Mouse (Mus musculus) kidney, adult 2 months (tissue): ENCODE data around the gene Rasal1. TPM values are rescaled to one million over a fixed set of nuclear protein-coding genes. Genes with fewer than 3 reads are reported as not detected.

ENCODE experiments used
- DNase-seq: peaks from one replicate; pipeline ENCODE4 v3.0.0; 2021
- H3K27ac ChIP-seq: fragments of 200-500 bp; 2 replicates; pipeline ENCODE4 v1.5.1; 2012; ENCODE audit warnings: low read depth, low read length, control low read depth, inconsistent platforms; ENCODE audit not compliant: insufficient read depth
- H3K27me3 ChIP-seq: fragments of 200-500 bp; replicated peaks from 2 replicates; pipeline ENCODE4 v1.6.1; 2012; ENCODE audit warnings: mild to moderate bottlenecking, moderate library complexity, low read length, inconsistent platforms; ENCODE audit not compliant: control insufficient read depth, insufficient read depth
- H3K36me3 ChIP-seq: fragments of 200-500 bp; 2 replicates; pipeline ENCODE4 v1.6.1; 2012; ENCODE audit warnings: mild to moderate bottlenecking, moderate library complexity, low read length, inconsistent platforms; ENCODE audit not compliant: control insufficient read depth, insufficient read depth
- H3K4me1 ChIP-seq: fragments of 200-500 bp; 2 replicates; pipeline ENCODE4 v1.6.1; 2011; ENCODE audit warnings: low read length; ENCODE audit not compliant: control insufficient read depth, insufficient read depth
- H3K4me3 ChIP-seq: fragments of 200-500 bp; 2 replicates; pipeline ENCODE4 v1.5.1; 2011; ENCODE audit warnings: mild to moderate bottlenecking, low read depth, low read length, control low read depth; ENCODE audit not compliant: insufficient read depth
- CTCF ChIP-seq: fragments of 200-500 bp; conservative IDR thresholded peaks from 2 replicates; pipeline ENCODE4 v1.5.1; 2011; ENCODE audit warnings: low read depth, mild to moderate bottlenecking, control low read depth, low read length, moderate library complexity, mixed read lengths; ENCODE audit not compliant: insufficient read depth, insufficient read length
- POLR2A ChIP-seq: fragments of 200-500 bp; IDR thresholded peaks from one replicate; pipeline ENCODE4 v1.6.1; 2011; ENCODE audit warnings: low read depth, low read length, control low read depth
- WGBS: fragments of 180-500 bp; shearing (Covaris S2); methylation state at CpG from one replicate; pipeline ENCODE4 v1.1.7; 2018; 5-methylcytosine and 5-hydroxymethylcytosine counted together
- polyA plus RNA-seq: library from polyadenylated mRNA; depleted of rRNA; stranded (reverse); fragments of >200 nt; gene quantifications from 2 replicates; pipeline ENCODE4 v1.2.3, GENCODE M21; 2012

The Rasal1 gene
- polyA plus RNA-seq, 1 experiment = 2.3 TPM

DNA sequence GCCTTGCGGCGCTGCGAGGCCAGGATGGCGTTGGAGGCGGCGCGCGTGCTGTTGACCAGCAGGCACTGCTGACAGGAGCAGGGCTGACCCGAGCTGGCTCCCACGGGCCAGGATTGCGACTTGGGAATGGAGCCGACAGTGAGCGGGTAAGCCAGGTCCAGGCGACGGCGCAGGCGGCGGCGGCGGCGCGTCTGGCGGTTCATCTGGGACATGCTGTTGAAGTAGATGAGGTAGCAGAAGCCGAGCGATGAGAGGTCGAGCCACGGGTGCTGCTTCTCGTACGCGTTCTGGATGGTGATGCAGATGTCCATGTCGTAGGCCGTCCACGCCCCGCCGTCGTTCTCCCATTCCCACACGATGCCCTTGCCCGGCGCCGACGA is 46.1 kb downstream of the Rasal1 start:
- H3K4me1 ChIP-seq = no peaks in the 10 kb centered on the region
- no peaks in the 10 kb centered on the region for H3K36me3 ChIP-seq
- 29% methylated on average over 41 of the region's 41 CpGs for WGBS
- no peak for DNase-seq
- no peaks in the 10 kb centered on the region for H3K27me3 ChIP-seq
- H3K4me3 ChIP-seq = no peak overlapping the region
- TF ChIP-seq POLR2A (no peak), CTCF (no peak)
- no peak overlapping the region for H3K27ac ChIP-seq

DNA sequence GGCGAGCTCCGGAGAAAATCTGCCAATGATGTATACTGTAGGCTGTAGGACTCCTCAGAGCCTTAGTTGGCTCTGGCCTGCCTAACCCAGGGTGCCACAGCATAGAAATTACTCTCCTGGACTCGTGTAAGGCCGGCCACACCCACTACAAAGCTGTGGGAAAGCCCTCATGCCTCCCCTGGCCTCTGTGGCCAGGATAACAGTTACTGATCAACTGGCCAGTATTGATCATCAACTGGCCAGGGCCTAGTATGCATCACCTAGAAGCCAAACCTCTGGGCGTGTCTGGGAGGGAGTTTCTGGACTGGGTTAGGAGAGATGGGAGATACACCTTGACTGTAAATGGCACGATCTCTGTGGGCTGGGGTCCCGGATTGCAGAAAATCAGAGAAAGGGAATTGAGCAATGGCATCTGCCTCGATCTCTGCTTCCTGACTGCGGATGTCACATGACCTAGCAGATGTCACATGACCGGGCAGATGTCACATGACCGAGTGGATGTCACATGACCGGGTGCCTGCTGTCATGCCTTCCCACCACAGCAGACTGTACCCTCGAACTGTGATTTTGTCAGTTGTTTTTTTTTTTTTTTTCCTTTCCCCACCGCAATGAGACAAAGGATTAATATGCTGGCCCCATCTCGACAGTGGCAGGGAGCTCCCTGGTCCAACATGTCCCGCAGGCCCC is 47.6 kb downstream of the Rasal1 start:
- Histone ChIP-seq H3K27me3 (no peaks in the 10 kb centered on the region), H3K27ac (no peak overlapping the region), H3K4me1 (no peaks in the 10 kb centered on the region), H3K4me3 (no peak overlapping the region), H3K36me3 (no peaks in the 10 kb centered on the region)
- DNase-seq = no peak
- 75% methylated on average over 16 of the region's 16 CpGs for WGBS
- TF ChIP-seq POLR2A (no peak), CTCF (no peak)

DNA sequence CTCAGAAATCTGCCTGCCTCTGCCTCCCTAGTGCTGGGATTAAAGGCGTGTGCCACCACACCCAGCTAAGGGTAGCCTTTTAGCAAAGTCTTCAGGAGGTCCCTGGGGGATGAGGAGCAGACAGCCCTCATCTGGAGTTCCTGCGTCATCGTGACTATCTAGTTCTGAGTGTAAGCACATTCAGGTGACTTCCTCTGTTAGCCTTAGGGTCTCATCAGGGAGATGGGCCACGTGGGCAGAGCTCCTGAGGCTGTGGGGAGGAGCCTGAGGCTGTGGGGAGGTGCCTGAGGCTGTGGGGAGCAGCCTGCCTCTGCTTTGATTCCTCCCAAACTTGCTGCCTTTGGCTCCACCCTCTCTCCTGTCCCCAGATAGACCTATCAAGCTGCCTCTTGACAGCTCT is 48.3 kb downstream of the Rasal1 start:
- Histone ChIP-seq H3K27ac (no peak overlapping the region), H3K27me3 (no peaks in the 10 kb centered on the region), H3K4me1 (no peaks in the 10 kb centered on the region), H3K4me3 (no peak overlapping the region), H3K36me3 (no peaks in the 10 kb centered on the region)
- WGBS = 66% methylated on average over 4 of the region's 4 CpGs
- no peak for DNase-seq
- TF ChIP-seq CTCF = no peak
- TF ChIP-seq POLR2A = no peak

DNA sequence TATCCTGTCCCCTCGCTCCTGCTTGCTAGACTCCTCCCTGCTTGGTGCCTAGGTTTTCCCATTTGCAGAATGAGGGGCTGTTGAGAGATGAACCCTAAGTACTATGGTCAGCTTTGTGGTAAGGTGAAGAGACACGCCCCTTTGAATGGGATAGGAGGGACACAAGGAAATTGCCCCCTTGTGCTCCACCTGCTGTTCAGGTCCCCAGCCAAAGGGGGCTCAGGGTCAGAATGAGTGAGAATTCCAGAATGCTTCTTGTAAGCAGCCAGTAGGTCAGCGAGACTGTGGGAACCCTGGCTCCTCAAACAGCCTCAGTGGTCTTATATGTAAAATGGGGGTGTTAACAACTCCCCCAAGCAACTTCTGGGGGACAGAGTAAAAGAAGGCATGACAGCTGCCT is 49.6 kb downstream of the Rasal1 start:
- Histone ChIP-seq H3K27ac (no peak overlapping the region), H3K27me3 (no peaks in the 10 kb centered on the region), H3K4me1 (no peaks in the 10 kb centered on the region), H3K4me3 (no peak overlapping the region), H3K36me3 (no peaks in the 10 kb centered on the region)
- TF ChIP-seq CTCF (no peak), POLR2A (no peak)
- 66% methylated on average over 3 of the region's 3 CpGs for WGBS
- no peak for DNase-seq

DNA sequence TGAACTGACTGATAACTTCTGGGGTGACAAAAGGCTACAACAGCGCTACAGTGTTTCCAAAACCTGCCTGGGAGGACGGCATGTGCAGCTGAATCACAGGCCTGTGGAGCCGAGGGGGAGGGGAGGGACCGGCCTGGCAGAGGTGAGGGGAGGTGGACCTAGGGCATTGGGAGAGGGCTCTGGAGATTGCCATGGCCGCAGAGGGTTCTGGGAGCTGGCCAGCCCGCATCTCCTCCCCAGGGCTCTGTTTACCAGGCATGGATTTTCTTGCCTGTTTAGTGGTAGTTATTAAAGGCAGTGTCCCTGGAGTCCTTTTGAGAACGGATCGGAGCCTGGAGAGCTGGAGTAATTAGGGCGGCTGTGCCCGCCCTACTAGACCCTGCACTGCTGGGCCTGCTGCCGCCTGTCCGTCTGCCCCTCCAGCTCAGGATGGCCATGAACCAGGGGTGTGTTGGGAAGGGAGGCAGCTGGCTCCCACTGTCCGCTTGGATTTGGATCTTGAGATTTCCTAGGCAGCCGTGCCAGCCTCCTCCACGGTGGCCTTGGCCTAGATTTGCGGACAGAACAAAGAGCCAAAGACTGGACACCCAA is 50.3 kb downstream of the Rasal1 start:
- Histone ChIP-seq H3K27ac (no peak overlapping the region), H3K36me3 (no peaks in the 10 kb centered on the region), H3K4me3 (no peak overlapping the region), H3K27me3 (no peaks in the 10 kb centered on the region), H3K4me1 (no peaks in the 10 kb centered on the region)
- 50% methylated on average over 16 of the region's 16 CpGs for WGBS
- no peak for DNase-seq
- no peak for TF ChIP-seq POLR2A
- no peak for TF ChIP-seq CTCF

GRCm38 (mm10) chr5:120700996-120701790 is 52.6 kb downstream of the Rasal1 start:
- H3K27ac ChIP-seq = no peak overlapping the region
- 59% methylated on average over 11 of the region's 11 CpGs for WGBS
- H3K27me3 ChIP-seq = no peaks in the 10 kb centered on the region
- no peaks in the 10 kb centered on the region for H3K36me3 ChIP-seq
- no peak overlapping the region for H3K4me3 ChIP-seq
- no peak for DNase-seq
- TF ChIP-seq CTCF = no peak
- TF ChIP-seq POLR2A = no peak
- H3K4me1 ChIP-seq = no peaks in the 10 kb centered on the region

GRCm38 (mm10) chr5:120702421-120702820 is 53.8 kb downstream of the Rasal1 start:
- DNase-seq = no peak
- 85% methylated on average over 4 of the region's 4 CpGs for WGBS
- no peaks in the 10 kb centered on the region for H3K36me3 ChIP-seq
- H3K4me1 ChIP-seq = no peaks in the 10 kb centered on the region
- TF ChIP-seq CTCF = no peak
- no peak for TF ChIP-seq POLR2A
- H3K27me3 ChIP-seq = no peaks in the 10 kb centered on the region
- H3K4me3 ChIP-seq = no peak overlapping the region
- H3K27ac ChIP-seq = no peak overlapping the region
